Mouse (Mus musculus) hindbrain, embryonic 11.5 days (tissue): ENCODE measurements around the gene Rbks. TPM values are rescaled to one million over a fixed set of nuclear protein-coding genes. Genes with fewer than 3 reads are reported as not detected.
A peak's percentile ranks its signal among the peaks of the same experiment; 100 is the strongest.

ENCODE experiments used
- ATAC-seq: fragments of 200-750 bp; cut with Nextera tagmentation; 2 replicates; pipeline ENCODE4 v1.8.0; 2017; ENCODE audit warnings: mild to moderate bottlenecking, moderate TSS enrichment, moderate library complexity; ENCODE audit not compliant: low FRiP score
- DNase-seq: peaks from one replicate; pipeline ENCODE4 v3.0.0-alpha.2; 2015; ENCODE audit warnings: low spot score
- H3K27ac ChIP-seq: fragments of 300-500 bp; sonication (generic); 2 replicates; pipeline ENCODE4 v1.5.1; 2014; ENCODE audit warnings: mild to moderate bottlenecking, low read depth, low read length
- H3K27me3 ChIP-seq: fragments of 300-500 bp; sonication (generic); 2 replicates; pipeline ENCODE4 v1.6.1; 2014; ENCODE audit warnings: mild to moderate bottlenecking, low read length, moderate library complexity, mixed read lengths; ENCODE audit not compliant: control insufficient read depth, insufficient read depth
- H3K36me3 ChIP-seq: fragments of 300-500 bp; sonication (generic); 2 replicates; pipeline ENCODE4 v1.6.1; 2014; ENCODE audit warnings: mild to moderate bottlenecking, low read length, moderate library complexity, mixed read lengths; ENCODE audit not compliant: control insufficient read depth, insufficient read depth
- H3K4me1 ChIP-seq: fragments of 300-500 bp; sonication (generic); replicated peaks from 2 replicates; pipeline ENCODE4 v1.6.1; 2014; ENCODE audit warnings: low read length, mixed read lengths; ENCODE audit not compliant: control insufficient read depth, insufficient read depth
- H3K4me2 ChIP-seq: fragments of 300-500 bp; sonication (generic); replicated peaks from 2 replicates; pipeline ENCODE4 v1.6.1; 2014; ENCODE audit warnings: mild to moderate bottlenecking, low read depth, low read length
- H3K4me3 ChIP-seq: fragments of 300-500 bp; sonication (generic); 2 replicates; pipeline ENCODE4 v1.5.1; 2014; ENCODE audit warnings: low read depth, low read length
- H3K9ac ChIP-seq: fragments of 300-500 bp; sonication (generic); 2 replicates; pipeline ENCODE4 v1.6.1; 2014; ENCODE audit warnings: low read depth, low read length
- H3K9me3 ChIP-seq: fragments of 300-500 bp; sonication (generic); 2 replicates; pipeline ENCODE4 v1.6.1; 2016; ENCODE audit warnings: low read length; ENCODE audit not compliant: control insufficient read depth
- WGBS: fragments of 180-500 bp; shearing (Covaris S2); extraction: QIAGEN DNeasy Blood & Tissue Kit; methylation state at CpG from one replicate; pipeline ENCODE4 v1.1.7; 2014; 5-methylcytosine and 5-hydroxymethylcytosine counted together
- polyA plus RNA-seq: library from polyadenylated mRNA; unstranded; fragments of >200 nt; fragmentation: Nextera tagmentation; extraction: Ambion mirVana; gene quantifications from 2 replicates; pipeline ENCODE4 v1.2.1, GENCODE M21; 2014

The Rbks gene
- polyA plus RNA-seq, 1 experiment from 2014 or later: 2.0 TPM

GRCm38 (mm10) chr5:31713841-31714264, 16.4 kb upstream of the Rbks start:
- Histone ChIP-seq H3K27me3 (no peaks in the 10 kb centered on the region), H3K36me3 (no peaks in the 10 kb centered on the region), H3K9ac (no peak overlapping the region), H3K4me2 (no peak overlapping the region), H3K27ac (no peak overlapping the region), H3K4me1 (no peaks in the 10 kb centered on the region), H3K9me3 (no peaks in the 10 kb centered on the region), H3K4me3 (no peak overlapping the region)
- WGBS: 73% methylated on average over 5 of the region's 5 CpGs
- ATAC-seq: no peak
- no peak for DNase-seq

GRCm38 (mm10) chr5:31713280-31713711, 15.9 kb upstream of the Rbks start:
- no peak for ATAC-seq
- WGBS: 75% methylated on average over 2 of the region's 2 CpGs

GRCm38 (mm10) chr5:31709389-31709788, 12.0 kb upstream of the Rbks start:
- no peaks in the 10 kb centered on the region for H3K27me3 ChIP-seq
- H3K4me3 ChIP-seq: no peak overlapping the region
- no peaks in the 10 kb centered on the region for H3K36me3 ChIP-seq
- H3K9me3 ChIP-seq: no peaks in the 10 kb centered on the region
- no peak overlapping the region for H3K4me2 ChIP-seq
- 70% methylated on average over 1 of the region's 1 CpGs for WGBS
- no peak for DNase-seq
- ATAC-seq: no peak
- no peaks in the 10 kb centered on the region for H3K4me1 ChIP-seq
- no peak overlapping the region for H3K27ac ChIP-seq
- no peak overlapping the region for H3K9ac ChIP-seq

More at GRCm38 (mm10) chr5:31713280-31713711, 15.9 kb upstream of the Rbks start:
- Histone ChIP-seq H3K9ac (no peak overlapping the region), H3K9me3 (no peaks in the 10 kb centered on the region), H3K4me1 (no peaks in the 10 kb centered on the region), H3K27me3 (no peaks in the 10 kb centered on the region), H3K36me3 (no peaks in the 10 kb centered on the region), H3K4me3 (no peak overlapping the region), H3K27ac (no peak overlapping the region), H3K4me2 (no peak overlapping the region)
- no peak for DNase-seq

GRCm38 (mm10) chr5:31706826-31707225, 9.4 kb upstream of the Rbks start:
- Histone ChIP-seq H3K27ac (no peak overlapping the region), H3K9ac (no peak overlapping the region), H3K4me3 (no peak overlapping the region), H3K4me1 (no peaks in the 10 kb centered on the region), H3K4me2 (no peak overlapping the region), H3K36me3 (no peaks in the 10 kb centered on the region), H3K9me3 (no peaks in the 10 kb centered on the region), H3K27me3 (no peaks in the 10 kb centered on the region)
- no peak for ATAC-seq
- 80% methylated on average over 4 of the region's 4 CpGs for WGBS
- no peak for DNase-seq

GRCm38 (mm10) chr5:31704971-31705370, 7.5 kb upstream of the Rbks start:
- H3K4me1 ChIP-seq: no peaks in the 10 kb centered on the region
- no peak overlapping the region for H3K27ac ChIP-seq
- DNase-seq (no peak), ATAC-seq (no peak)
- no peak overlapping the region for H3K9ac ChIP-seq
- no peaks in the 10 kb centered on the region for H3K36me3 ChIP-seq
- H3K4me3 ChIP-seq: no peak overlapping the region
- no peaks in the 10 kb centered on the region for H3K27me3 ChIP-seq
- H3K9me3 ChIP-seq: no peaks in the 10 kb centered on the region
- H3K4me2 ChIP-seq: no peak overlapping the region
- WGBS: 90% methylated on average over 5 of the region's 5 CpGs

GRCm38 (mm10) chr5:31699397-31699796, 2.0 kb upstream of the Rbks start:
- Histone ChIP-seq H3K4me3 (no peak overlapping the region), H3K4me1 (no peaks in the 10 kb centered on the region), H3K9me3 (no peaks in the 10 kb centered on the region), H3K36me3 (no peaks in the 10 kb centered on the region), H3K27ac (no peak overlapping the region), H3K4me2 (no peak overlapping the region), H3K27me3 (no peaks in the 10 kb centered on the region), H3K9ac (no peak overlapping the region)
- no peak for DNase-seq
- ATAC-seq: no peak

GRCm38 (mm10) chr5:31698931-31699330, 1.5 kb upstream of the Rbks start:
- Histone ChIP-seq H3K4me2 (no peak overlapping the region), H3K4me1 (no peaks in the 10 kb centered on the region), H3K27me3 (no peaks in the 10 kb centered on the region), H3K9me3 (no peaks in the 10 kb centered on the region), H3K36me3 (no peaks in the 10 kb centered on the region), H3K9ac (no peak overlapping the region), H3K4me3 (no peak overlapping the region), H3K27ac (no peak overlapping the region)
- no peak for DNase-seq
- WGBS: 63% methylated on average over 4 of the region's 4 CpGs
- no peak for ATAC-seq

GRCm38 (mm10) chr5:31698297-31698726, 885 bp upstream of the Rbks start:
- Histone ChIP-seq H3K27me3 (no peaks in the 10 kb centered on the region), H3K27ac (peak overlapping the region; percentile 69), H3K4me2 (peak overlapping the region; percentile 68), H3K4me3 (peak overlapping the region; percentile 73), H3K4me1 (no peaks in the 10 kb centered on the region), H3K9me3 (no peaks in the 10 kb centered on the region), H3K36me3 (no peaks in the 10 kb centered on the region), H3K9ac (peak overlapping the region; percentile 72)
- DNase-seq: peak; percentile 85
- 5% methylated on average over 16 of the region's 16 CpGs for WGBS
- peak; percentile 80 for ATAC-seq

- ATAC-seq (peak; percentile 97), DNase-seq (peak; percentile 96)
- H3K9me3 ChIP-seq: no peaks in the 10 kb centered on the region
- H3K36me3 ChIP-seq: no peaks in the 10 kb centered on the region
- no peaks in the 10 kb centered on the region for H3K27me3 ChIP-seq
- H3K27ac ChIP-seq: peak within 1 kb of the TSS; percentile 69
- under 1% methylated on average over 71 of the region's 71 CpGs for WGBS
- peak within 1 kb of the TSS; percentile 72 for H3K9ac ChIP-seq
- H3K4me2 ChIP-seq: peak within 1 kb of the TSS; percentile 68
- H3K4me3 ChIP-seq: peak within 1 kb of the TSS; percentile 73
- no peaks in the 10 kb centered on the region for H3K4me1 ChIP-seq
Observed at GRCm38 (mm10) chr5:31697644-31698296, 343 bp upstream of the Rbks start, which contains the start of gene Babam2. Babam2 (plus strand) TSS chr5:31697684.
